Mouse (Mus musculus) brown adipose tissue, adult 24 weeks (tissue): ENCODE measurements around the gene Cenpp. TPM values are rescaled to one million over a fixed set of nuclear protein-coding genes. Genes with fewer than 3 reads are reported as not detected.

Experiments used
- H3K27ac ChIP-seq: fragments of 200-500 bp; replicated peaks from 2 replicates; pipeline ENCODE4 v1.5.1; 2012; ENCODE audit warnings: low read depth, mild to moderate bottlenecking, low read length
- H3K4me1 ChIP-seq: fragments of 200-500 bp; 2 replicates; pipeline ENCODE4 v1.6.1; 2012; ENCODE audit warnings: low read length, mixed read lengths; ENCODE audit not compliant: control insufficient read depth, insufficient read depth, insufficient read length
- H3K4me3 ChIP-seq: fragments of 200-500 bp; 2 replicates; pipeline ENCODE4 v1.5.1; 2012; ENCODE audit warnings: low read depth, mild to moderate bottlenecking, low read length, moderate library complexity; ENCODE audit not compliant: insufficient read depth
- polyA plus RNA-seq: library from polyadenylated mRNA; stranded (reverse); fragments of >200 nt; gene quantifications from 2 replicates; pipeline ENCODE4 v1.2.4, GENCODE M21; 2012; ENCODE audit not compliant: missing spikeins, insufficient read depth, insufficient read length

Cenpp gene
- polyA plus RNA-seq, 1 experiment: 1.5 TPM

DNA sequence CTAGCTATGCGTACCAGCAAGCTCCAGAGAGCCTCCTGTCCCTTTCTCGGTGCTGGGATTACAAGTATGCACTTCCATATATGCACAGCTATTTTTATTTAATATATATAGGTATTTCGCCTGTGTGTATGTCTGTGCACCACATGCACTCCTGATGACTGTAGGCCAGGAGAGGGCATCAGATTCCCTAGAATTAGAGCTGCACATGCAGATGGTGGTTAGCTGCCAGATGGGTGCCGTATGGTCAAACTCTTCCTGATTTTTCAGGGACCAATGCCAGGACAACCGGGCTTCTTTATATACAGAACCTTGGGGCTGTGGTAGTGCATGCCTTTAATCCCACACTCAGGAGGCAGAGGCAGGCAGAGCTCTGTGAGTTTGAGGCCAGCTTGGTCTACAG, 183.6 kb downstream of the Cenpp start:
- H3K27ac ChIP-seq: no peak overlapping the region
- H3K4me3 ChIP-seq: no peak overlapping the region
- H3K4me1 ChIP-seq: peaks cover 14% of the 10 kb centered on the region

DNA sequence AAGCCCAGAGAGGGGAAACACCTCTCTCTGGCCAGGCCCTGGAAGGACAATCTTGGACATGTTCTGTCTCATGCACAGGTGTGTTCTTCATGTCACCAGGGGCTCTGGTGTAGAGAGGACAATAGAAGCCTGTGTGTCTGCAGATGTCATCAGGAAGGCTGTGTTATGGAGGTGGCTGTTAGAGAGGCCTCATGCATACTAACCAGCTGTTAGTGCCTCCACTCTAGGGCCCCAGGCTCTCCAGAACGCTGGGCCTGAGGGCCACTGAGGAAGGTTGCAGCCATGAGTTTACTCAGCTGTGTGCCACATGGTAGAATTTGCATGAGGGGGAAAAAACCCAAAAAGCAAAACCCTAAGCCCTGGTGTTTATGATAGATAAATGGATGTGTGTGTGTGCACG, 185.0 kb downstream of the Cenpp start:
- Histone ChIP-seq H3K27ac (no peak overlapping the region), H3K4me3 (no peak overlapping the region), H3K4me1 (peaks cover 14% of the 10 kb centered on the region)

GRCm38 (mm10) chr13:49466393-49467075, 186.1 kb downstream of the Cenpp start:
- Histone ChIP-seq H3K4me1 (peaks cover 11% of the 10 kb centered on the region), H3K4me3 (no peak overlapping the region), H3K27ac (peak overlapping the region; percentile 31; the same call in 1 of the 2 replicates)

GRCm38 (mm10) chr13:49465875-49466274, 186.7 kb downstream of the Cenpp start:
- peaks cover 7% of the 10 kb centered on the region for H3K4me1 ChIP-seq
- no peak overlapping the region for H3K27ac ChIP-seq
- H3K4me3 ChIP-seq: no peak overlapping the region

DNA sequence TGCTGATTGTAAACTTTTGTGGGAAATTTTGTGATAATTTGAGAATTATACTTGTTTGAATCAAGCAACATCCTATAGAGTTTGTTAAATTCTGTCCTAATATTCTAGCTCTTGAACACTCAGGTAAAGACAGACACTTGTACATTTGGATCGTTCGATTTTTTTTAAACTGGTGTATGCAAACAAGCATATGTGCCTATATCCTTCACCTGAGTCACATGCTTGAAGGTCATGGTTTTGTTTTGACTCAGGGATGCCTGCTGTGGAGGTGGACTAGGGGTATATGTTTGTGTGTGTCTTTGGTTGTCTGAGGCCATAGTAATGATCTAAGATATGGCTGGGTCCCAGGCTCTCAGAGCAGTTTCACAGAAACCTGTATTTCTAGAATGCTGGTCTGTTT, 189.7 kb downstream of the Cenpp start:
- no peak overlapping the region for H3K27ac ChIP-seq
- H3K4me3 ChIP-seq: no peak overlapping the region
- peaks cover 6% of the 10 kb centered on the region for H3K4me1 ChIP-seq

DNA sequence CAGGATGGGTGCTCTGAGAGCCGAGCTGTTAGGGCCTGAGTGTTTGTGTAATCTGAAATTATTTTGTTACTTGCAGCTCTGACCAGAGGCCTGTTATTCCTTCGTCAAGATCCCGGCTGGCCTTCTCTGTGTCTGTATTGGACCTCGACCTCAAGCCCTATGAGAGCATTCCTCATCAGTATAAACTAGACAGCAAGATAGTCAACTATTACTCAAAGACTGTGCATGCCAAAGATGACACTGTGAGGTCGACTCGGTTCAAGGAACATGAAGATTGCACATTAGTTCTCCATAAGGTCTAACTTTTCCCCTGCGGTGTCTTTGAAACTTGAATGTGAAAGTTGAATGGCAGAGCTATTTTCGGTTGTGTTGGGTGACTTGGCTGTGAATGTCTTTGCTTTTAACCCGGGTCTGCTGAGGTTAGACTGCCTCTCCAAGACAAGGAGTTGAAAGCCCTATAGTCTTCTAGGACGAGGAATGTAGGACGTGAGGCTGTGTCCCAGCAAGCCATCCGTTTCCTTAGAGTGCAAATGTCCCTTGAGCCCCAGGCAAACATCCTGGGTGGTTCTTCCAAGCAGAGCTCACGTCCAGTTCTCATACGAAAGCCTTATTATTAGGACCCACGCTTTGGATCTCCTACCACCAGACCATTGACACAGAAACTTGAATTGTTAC, 191.0 kb downstream of the Cenpp start:
- H3K27ac ChIP-seq: peak overlapping the region; percentile 70
- peaks cover 6% of the 10 kb centered on the region for H3K4me1 ChIP-seq
- no peak overlapping the region for H3K4me3 ChIP-seq

DNA sequence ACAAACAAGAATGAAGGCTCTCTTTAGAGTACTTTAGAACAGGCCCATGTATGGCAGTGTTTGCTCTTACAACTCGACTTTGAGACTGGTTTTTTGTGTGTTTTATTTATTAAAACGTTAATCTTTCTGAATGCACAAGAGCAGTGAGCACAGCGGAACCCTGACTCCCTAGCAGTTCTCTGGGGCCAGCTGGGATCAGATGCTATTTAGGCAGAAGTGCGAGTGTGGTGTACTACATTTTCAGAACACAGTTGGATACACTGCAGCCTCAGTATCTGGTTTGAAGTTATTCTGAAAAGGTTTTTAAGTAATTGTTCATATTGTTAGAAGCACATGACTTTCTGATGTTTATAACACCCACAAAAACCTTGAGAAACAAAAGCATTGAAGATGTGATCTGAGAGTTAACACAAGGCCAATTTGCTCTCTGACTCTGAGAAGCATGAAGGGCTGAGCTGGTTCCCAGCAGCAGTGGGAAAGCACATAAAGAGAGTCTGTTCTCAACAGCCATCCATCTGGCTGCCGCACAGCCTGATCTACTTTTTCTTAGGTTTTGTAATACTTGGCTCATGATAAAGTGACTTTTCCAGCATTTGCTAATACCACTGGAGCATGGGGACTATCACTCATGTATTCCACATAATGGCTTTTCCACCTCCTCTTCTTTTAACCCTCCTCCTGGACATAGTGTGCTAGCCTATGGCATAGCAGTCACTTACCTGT, 191.7 kb downstream of the Cenpp start:
- H3K4me1 ChIP-seq: peaks cover 3% of the 10 kb centered on the region
- H3K4me3 ChIP-seq: no peak overlapping the region
- peak overlapping the region; percentile 70 for H3K27ac ChIP-seq

DNA sequence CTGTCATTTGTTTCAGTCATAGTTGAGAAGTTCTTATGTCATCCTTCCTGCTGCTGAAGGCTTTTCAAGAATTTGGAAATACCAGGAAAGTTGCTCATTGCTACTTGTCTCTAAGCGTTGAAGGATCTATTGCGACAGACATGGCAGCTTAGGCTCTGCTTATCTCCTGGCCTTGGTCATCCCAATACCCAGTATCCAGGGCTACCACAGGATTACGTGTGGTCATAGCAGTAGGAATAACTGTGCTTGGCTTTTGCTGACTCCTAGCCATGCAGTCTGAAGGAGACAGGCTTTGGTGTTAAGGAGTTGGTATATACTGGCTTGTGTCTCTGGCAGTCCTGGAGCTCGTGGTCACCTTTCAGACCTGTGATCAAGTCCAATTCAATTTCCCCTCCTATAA, 192.3 kb downstream of the Cenpp start:
- peaks cover 3% of the 10 kb centered on the region for H3K4me1 ChIP-seq
- no peak overlapping the region for H3K4me3 ChIP-seq
- peak overlapping the region; percentile 55 for H3K27ac ChIP-seq

- H3K4me1 ChIP-seq: no peaks in the 10 kb centered on the region
- no peak overlapping the region for H3K4me3 ChIP-seq
- no peak overlapping the region for H3K27ac ChIP-seq
Observed at GRCm38 (mm10) chr13:49449318-49449749, 203.3 kb downstream of the Cenpp start.

DNA sequence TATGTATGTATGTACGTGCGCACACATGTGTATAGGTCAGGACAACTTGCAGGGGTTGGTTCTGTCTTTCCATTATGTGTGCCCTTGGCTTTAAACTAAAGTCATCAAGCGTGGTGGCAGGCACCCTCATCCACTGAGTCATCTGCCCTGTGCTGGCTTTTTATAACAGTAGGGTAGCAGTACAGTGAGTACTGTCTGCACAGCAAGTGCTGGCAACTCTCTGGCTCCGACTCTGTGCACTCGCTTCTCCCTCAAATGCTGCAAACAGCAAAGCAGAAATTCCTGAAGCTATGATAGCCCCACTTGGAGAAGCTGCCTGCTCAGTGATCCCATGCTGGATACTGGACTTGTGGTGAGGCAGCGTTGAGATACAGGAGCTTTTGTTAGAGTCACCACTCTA, 208.1 kb downstream of the Cenpp start:
- H3K27ac ChIP-seq: no peak overlapping the region
- no peak overlapping the region for H3K4me3 ChIP-seq
- no peaks in the 10 kb centered on the region for H3K4me1 ChIP-seq

- Histone ChIP-seq H3K27ac (no peak overlapping the region), H3K4me1 (no peaks in the 10 kb centered on the region), H3K4me3 (no peak overlapping the region)
Observed at GRCm38 (mm10) chr13:49436170-49436569, 216.4 kb downstream of the Cenpp start.

- Histone ChIP-seq H3K4me1 (peaks cover under 1% of the 10 kb centered on the region; the same call in 1 of the 2 replicates), H3K27ac (no peak overlapping the region)
Observed at GRCm38 (mm10) chr13:49435745-49436144, 216.8 kb downstream of the Cenpp start.

DNA sequence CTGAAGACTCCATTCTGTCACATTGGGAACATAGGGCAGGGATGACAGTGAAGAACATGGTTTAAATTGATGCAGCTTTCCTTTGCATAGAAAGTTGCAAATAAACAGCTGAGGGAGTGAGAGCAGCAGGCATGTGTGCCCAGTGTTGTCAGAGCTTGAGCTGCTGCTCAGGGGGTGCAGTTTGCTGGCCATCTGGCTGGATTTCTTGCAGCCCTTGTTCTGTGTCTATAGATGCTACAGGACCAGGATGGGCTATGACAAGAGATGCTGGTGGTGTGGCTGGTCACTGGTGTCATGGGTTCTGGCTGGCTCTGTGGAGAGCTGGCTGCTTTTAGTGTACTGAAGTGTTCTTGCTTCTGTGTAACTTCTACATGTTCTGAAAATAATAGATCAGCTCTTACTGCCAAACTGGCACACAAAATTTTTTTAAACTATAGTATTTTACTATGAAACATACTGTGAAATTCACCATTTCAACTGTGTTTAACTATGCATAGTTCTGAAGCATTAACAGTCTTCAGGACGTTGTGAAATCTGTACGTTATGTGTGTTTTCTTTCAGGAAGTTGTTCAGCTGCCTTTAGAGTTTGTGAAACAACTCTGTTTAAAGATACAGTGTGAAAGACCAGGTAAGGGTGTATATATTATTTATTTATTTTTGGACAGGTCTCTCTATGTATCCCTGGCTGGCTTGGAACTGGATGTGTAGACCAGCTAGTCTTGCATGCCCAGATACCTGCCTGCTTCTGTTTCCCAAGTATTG, 219.1 kb downstream of the Cenpp start:
- Histone ChIP-seq H3K4me1 (peaks cover 4% of the 10 kb centered on the region), H3K27ac (no peak overlapping the region), H3K4me3 (no peak overlapping the region)

More at GRCm38 (mm10) chr13:49435745-49436144, 216.8 kb downstream of the Cenpp start:
- no peak overlapping the region for H3K4me3 ChIP-seq

DNA sequence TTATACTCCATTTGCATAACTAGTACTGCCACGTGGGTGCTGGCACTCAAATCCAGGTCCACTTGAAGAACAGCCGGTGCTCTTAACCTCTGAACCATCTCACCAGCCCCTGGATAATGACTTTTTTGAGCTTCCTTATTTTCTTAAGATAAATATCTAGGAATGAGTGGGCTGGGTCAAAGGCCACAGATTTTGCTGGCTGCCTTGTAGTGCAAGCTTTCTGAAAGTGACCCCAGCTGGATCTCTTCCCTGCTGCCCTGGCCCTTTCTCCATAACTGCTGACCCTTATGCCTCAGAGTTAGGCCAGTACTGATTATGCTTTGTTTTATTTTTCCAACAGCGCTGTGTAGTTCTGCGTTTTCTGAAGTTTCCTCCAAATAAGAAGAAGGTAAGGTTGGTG, 222.1 kb downstream of the Cenpp start:
- no peak overlapping the region for H3K27ac ChIP-seq
- peaks cover 9% of the 10 kb centered on the region for H3K4me1 ChIP-seq
- no peak overlapping the region for H3K4me3 ChIP-seq
